Mouse (Mus musculus): Measurements from ENCODE around the gene Arhgap24. TPM values are rescaled to one million over a fixed set of nuclear protein-coding genes. Genes with fewer than 3 reads are reported as not detected.

The Arhgap24 gene
- polyA plus RNA-seq, 1 experiment from 2014 or later, result 11.3 TPM

DNA sequence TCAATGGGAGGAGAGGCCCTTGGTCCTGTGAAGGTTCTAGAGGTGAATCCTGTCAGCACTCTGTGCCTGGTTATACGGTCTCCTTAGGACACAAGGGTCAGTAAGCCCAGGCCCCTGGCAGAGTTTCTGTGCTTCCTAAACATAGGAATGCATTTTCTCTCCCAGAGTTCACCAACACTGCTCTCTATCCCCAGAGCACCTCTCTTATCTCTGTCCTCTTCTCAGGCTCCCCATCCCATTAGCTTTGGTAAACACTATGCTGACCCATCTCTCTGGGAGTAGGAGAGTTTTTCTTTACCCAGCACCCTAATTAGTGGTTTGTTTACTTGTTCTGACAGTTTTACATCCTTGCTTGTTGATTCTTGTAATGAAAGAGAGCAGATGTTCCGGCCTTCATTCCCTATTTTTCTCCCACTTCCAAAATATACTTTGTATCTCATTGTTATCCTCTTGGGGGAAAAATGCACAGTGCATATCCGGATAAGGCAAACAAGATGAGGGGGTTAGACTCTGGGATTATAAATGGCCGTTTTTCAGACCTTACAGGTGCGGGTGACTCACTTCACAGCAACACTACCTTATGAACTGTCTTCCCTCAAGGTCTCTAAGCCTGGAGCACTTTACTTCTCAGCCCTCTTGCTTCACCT, 270.6 kb downstream of the Arhgap24 start:
- no peak overlapping the region for H3K27ac ChIP-seq (ENCODE audit: low read length)
- no peak for ATAC-seq
- no peak overlapping the region for H3K4me3 ChIP-seq (ENCODE audit: low read length)
- no peaks in the 10 kb centered on the region for H3K9me3 ChIP-seq (ENCODE audit: control insufficient read depth, low read length)
- H3K4me1 ChIP-seq (ENCODE audit: control insufficient read depth, insufficient read depth, low read length), result peaks cover 13% of the 10 kb centered on the region
- H3K27me3 ChIP-seq (replicated peaks; ENCODE audit: control insufficient read depth, insufficient read depth, low read length), result no peaks in the 10 kb centered on the region
- no peak overlapping the region for H3K9ac ChIP-seq (ENCODE audit: low read depth, low read length)
- no peak overlapping the region for H3K4me2 ChIP-seq (ENCODE audit: low read depth, low read length)
- no peaks in the 10 kb centered on the region for H3K36me3 ChIP-seq (ENCODE audit: control insufficient read depth, insufficient read depth, low read length)
- 24% methylated on average over 5 of the region's 5 CpGs for WGBS

DNA sequence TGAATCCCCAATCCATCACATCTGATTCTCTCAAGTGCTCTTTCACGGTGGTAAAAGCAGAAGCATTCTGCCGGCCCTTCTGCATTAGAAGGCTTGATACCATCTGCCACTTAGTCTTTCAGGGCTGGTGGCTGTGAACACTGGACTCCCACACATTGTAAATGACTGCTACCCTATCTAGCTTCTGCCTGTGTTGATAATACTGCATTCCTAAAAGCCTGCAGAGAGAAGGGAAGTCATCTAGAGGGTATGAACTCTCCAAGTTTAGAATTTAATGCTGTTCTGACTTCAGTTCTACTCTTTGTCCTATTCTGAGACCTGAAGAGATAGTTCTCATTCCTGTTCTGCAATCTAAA, 271.1 kb downstream of the Arhgap24 start:
- no peak overlapping the region for H3K27ac ChIP-seq (ENCODE audit: low read length)
- ATAC-seq, result no peak
- no peaks in the 10 kb centered on the region for H3K9me3 ChIP-seq (ENCODE audit: control insufficient read depth, low read length)
- H3K4me1 ChIP-seq (ENCODE audit: control insufficient read depth, insufficient read depth, low read length), result peaks cover 13% of the 10 kb centered on the region
- no peak overlapping the region for H3K9ac ChIP-seq (ENCODE audit: low read depth, low read length)
- H3K36me3 ChIP-seq (ENCODE audit: control insufficient read depth, insufficient read depth, low read length), result no peaks in the 10 kb centered on the region
- no peak overlapping the region for H3K4me3 ChIP-seq (ENCODE audit: low read length)
- 12% methylated on average over 2 of the region's 2 CpGs for WGBS
- H3K4me2 ChIP-seq (ENCODE audit: low read depth, low read length), result no peak overlapping the region
- H3K27me3 ChIP-seq (replicated peaks; ENCODE audit: control insufficient read depth, insufficient read depth, low read length), result no peaks in the 10 kb centered on the region

DNA sequence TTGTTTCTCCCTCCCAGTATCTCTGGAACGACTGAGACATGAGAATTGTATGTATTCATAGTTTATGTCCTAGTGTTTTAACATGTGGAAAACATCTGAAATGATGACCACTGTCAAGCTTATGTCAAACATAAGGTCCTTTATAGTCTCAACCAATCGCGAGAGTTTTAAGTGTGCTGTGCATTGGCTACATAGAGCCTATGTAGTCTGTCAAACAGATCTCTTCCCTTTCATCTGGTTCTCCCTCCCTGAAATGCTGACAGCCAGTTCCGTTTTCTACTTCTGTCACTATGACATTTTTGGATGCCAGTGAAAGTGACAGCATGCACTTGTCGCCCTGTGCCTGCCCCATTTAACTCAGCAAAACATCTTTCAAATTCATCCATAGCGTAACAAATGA, 275.8 kb downstream of the Arhgap24 start:
- H3K36me3 ChIP-seq (ENCODE audit: control insufficient read depth, insufficient read depth, low read length), result no peaks in the 10 kb centered on the region
- H3K9ac ChIP-seq (ENCODE audit: low read depth, low read length), result no peak overlapping the region
- H3K4me1 ChIP-seq (ENCODE audit: control insufficient read depth, insufficient read depth, low read length), result peaks cover 2% of the 10 kb centered on the region; the same call in 1 of the 2 replicates
- no peak overlapping the region for H3K27ac ChIP-seq (ENCODE audit: low read length)
- 65% methylated on average over 6 of the region's 6 CpGs for WGBS
- no peaks in the 10 kb centered on the region for H3K9me3 ChIP-seq (ENCODE audit: control insufficient read depth, low read length)
- H3K4me2 ChIP-seq (ENCODE audit: low read depth, low read length), result no peak overlapping the region
- H3K27me3 ChIP-seq (replicated peaks; ENCODE audit: control insufficient read depth, insufficient read depth, low read length), result no peaks in the 10 kb centered on the region
- H3K4me3 ChIP-seq (ENCODE audit: low read length), result no peak overlapping the region
- no peak for ATAC-seq

DNA sequence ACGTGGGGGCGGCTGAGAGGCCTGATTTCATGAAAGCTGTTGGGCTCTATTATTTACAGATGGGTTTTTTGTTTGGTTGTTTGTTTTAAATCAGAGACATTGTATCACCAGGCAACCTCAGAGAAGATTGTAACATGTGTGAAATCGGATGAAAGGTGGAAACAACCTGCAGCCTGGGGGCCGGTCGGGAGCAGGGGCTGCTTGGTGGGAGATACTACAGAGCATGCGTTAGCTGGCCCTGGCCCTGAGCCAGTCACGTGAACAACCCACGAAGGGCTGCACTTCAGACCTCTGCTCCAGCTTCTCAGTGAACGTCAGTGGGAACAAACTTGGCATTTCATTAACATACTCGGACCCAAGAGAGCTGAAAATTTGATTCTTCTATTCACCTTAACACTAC, 284.5 kb downstream of the Arhgap24 start:
- WGBS, result 80% methylated on average over 10 of the region's 10 CpGs
- H3K4me3 ChIP-seq (ENCODE audit: low read length), result no peak overlapping the region
- no peak for ATAC-seq

DNA sequence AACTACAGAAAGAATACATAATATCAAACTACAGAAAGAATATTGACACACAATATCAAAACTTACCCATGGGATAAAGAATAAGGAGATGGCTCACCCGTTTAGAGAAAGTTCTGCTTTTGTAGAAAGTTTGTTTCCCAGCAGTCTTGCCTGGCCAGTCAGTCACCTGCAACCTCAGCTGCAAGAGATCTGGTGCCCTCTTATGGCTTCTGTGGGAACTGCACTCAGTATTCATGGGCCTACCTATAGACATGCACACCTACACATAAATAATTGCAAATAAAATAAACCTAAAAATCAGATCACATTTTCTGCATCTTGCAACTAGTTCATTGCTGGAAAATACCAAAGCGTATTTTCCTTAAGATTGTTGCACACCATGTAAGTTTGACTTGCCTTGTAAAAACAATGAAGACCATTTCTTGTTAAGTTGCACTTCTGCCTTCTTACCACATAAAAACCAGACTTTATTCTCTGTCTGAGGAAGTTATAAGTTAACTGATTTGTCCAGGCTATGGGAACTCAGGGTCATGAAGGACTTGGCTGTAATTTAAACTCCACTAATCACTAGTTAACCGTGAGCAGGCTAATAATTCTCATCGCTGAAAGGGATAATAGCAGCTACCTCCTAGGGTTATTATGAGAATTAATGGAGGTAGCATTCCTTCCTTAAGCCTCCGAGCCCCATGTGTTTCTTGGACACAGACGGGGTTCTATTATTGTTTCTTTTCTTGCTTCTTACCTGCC, 285.3 kb downstream of the Arhgap24 start:
- 85% methylated on average over 6 of the region's 6 CpGs for WGBS
- H3K4me1 ChIP-seq (ENCODE audit: control insufficient read depth, insufficient read depth, low read length), result peaks cover 10% of the 10 kb centered on the region
- no peaks in the 10 kb centered on the region for H3K36me3 ChIP-seq (ENCODE audit: control insufficient read depth, insufficient read depth, low read length)
- H3K9ac ChIP-seq (ENCODE audit: low read depth, low read length), result no peak overlapping the region
- ATAC-seq, result no peak
- H3K4me2 ChIP-seq (ENCODE audit: low read depth, low read length), result no peak overlapping the region
- no peak overlapping the region for H3K4me3 ChIP-seq (ENCODE audit: low read length)
- H3K27ac ChIP-seq (ENCODE audit: low read length), result no peak overlapping the region
- no peaks in the 10 kb centered on the region for H3K9me3 ChIP-seq (ENCODE audit: control insufficient read depth, low read length)
- no peaks in the 10 kb centered on the region for H3K27me3 ChIP-seq (replicated peaks; ENCODE audit: control insufficient read depth, insufficient read depth, low read length)

More for the DNA sequence above, 284.5 kb downstream of the Arhgap24 start:
- Histone ChIP-seq H3K9ac (ENCODE audit: low read depth, low read length) (no peak overlapping the region), H3K36me3 (ENCODE audit: control insufficient read depth, insufficient read depth, low read length) (no peaks in the 10 kb centered on the region), H3K4me1 (ENCODE audit: control insufficient read depth, insufficient read depth, low read length) (peaks cover 10% of the 10 kb centered on the region), H3K27me3 (replicated peaks; ENCODE audit: control insufficient read depth, insufficient read depth, low read length) (no peaks in the 10 kb centered on the region), H3K4me2 (ENCODE audit: low read depth, low read length) (no peak overlapping the region), H3K27ac (ENCODE audit: low read length) (no peak overlapping the region), H3K9me3 (ENCODE audit: control insufficient read depth, low read length) (no peaks in the 10 kb centered on the region)

DNA sequence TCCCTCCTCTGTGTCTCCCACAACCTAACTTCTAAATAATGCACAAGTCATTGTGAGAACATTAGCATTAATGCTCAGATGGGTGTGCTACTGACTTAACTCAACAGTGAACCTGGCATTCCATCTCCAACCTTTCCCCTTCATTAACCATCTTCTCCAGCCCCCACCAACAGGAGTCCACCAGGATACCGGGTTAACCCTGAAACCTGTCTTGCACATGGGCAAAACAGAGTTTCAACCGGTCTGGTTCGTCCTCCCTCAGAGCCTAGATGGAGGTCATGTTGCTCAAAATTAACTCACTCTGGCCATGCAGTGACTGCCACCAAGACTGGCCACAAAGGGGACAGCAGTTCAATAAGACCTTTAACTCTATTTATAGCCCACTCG, 285.9 kb downstream of the Arhgap24 start:
- ATAC-seq, result no peak
- H3K4me1 ChIP-seq (ENCODE audit: control insufficient read depth, insufficient read depth, low read length), result peaks cover 10% of the 10 kb centered on the region
- H3K9ac ChIP-seq (ENCODE audit: low read depth, low read length), result no peak overlapping the region
- no peaks in the 10 kb centered on the region for H3K27me3 ChIP-seq (replicated peaks; ENCODE audit: control insufficient read depth, insufficient read depth, low read length)
- H3K9me3 ChIP-seq (ENCODE audit: control insufficient read depth, low read length), result no peaks in the 10 kb centered on the region
- H3K4me2 ChIP-seq (ENCODE audit: low read depth, low read length), result no peak overlapping the region
- no peak overlapping the region for H3K27ac ChIP-seq (ENCODE audit: low read length)
- H3K36me3 ChIP-seq (ENCODE audit: control insufficient read depth, insufficient read depth, low read length), result no peaks in the 10 kb centered on the region
- H3K4me3 ChIP-seq (ENCODE audit: low read length), result no peak overlapping the region
- 86% methylated on average over 4 of the region's 4 CpGs for WGBS

DNA sequence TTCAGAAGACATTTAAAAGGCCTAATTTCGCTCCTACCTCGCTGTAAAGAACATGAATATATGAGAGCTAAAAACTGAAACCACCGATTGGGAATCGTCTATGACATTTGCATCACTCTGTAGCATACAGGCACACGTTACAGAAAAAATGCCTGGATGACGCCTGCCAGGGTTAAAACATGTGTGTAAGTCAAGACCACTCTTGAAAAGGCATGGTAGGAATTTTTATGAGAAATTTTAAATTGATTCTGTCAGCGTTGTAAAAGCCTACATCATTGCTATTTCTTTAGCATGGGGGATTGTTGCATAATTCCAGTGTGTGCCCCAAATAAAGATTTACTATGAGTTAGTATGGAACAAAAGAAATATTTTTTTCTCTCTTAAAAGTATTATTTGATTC, 286.6 kb downstream of the Arhgap24 start:
- no peak for ATAC-seq
- Histone ChIP-seq H3K4me2 (ENCODE audit: low read depth, low read length) (no peak overlapping the region), H3K4me1 (ENCODE audit: control insufficient read depth, insufficient read depth, low read length) (peaks cover 10% of the 10 kb centered on the region), H3K36me3 (ENCODE audit: control insufficient read depth, insufficient read depth, low read length) (no peaks in the 10 kb centered on the region), H3K27me3 (replicated peaks; ENCODE audit: control insufficient read depth, insufficient read depth, low read length) (no peaks in the 10 kb centered on the region), H3K4me3 (ENCODE audit: low read length) (no peak overlapping the region), H3K9ac (ENCODE audit: low read depth, low read length) (no peak overlapping the region), H3K9me3 (ENCODE audit: control insufficient read depth, low read length) (no peaks in the 10 kb centered on the region), H3K27ac (ENCODE audit: low read length) (no peak overlapping the region)
- WGBS, result 66% methylated on average over 7 of the region's 7 CpGs

DNA sequence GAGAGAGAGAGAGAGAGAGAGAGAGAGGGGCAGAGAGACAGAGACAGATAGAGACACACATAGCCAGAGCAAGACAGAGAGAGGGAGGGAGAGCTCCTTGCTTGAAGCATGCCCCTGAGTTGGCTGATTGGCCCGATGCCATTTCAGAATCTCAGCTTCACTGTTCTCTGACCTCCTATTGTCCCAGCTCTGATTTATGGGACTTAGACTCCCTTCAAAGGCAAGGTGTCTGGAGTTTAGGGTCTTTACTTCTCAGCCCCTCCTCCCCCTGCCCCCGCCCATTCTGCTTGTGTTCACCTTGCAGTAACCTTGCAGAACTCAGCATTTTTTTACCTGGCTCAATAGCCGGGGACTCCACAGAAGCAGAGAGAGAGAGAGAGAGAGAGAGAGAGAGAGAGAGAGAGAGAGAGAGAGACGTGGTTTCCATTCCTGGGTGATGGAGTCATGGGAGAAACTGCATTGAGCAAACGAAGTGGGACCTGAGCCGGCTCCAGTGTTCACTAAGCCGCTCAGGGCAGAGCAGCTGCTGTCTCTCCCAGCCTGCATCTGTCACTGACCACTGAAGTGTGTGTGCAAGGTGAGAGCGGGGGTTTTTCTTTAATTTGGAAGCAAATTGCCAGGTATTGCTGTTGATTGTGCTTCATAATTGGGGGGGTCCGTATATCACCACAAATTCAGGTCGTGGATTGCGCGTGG, 287.3 kb downstream of the Arhgap24 start:
- Histone ChIP-seq H3K4me1 (ENCODE audit: control insufficient read depth, insufficient read depth, low read length) (peaks cover 10% of the 10 kb centered on the region), H3K27ac (ENCODE audit: low read length) (no peak overlapping the region; the same call in 1 of the 2 replicates), H3K9me3 (ENCODE audit: control insufficient read depth, low read length) (no peaks in the 10 kb centered on the region), H3K4me2 (ENCODE audit: low read depth, low read length) (0 out of 2 replicates have a peak overlapping the region, but pooled peaks have one; percentile 9), H3K36me3 (ENCODE audit: control insufficient read depth, insufficient read depth, low read length) (no peaks in the 10 kb centered on the region), H3K9ac (ENCODE audit: low read depth, low read length) (no peak overlapping the region), H3K27me3 (replicated peaks; ENCODE audit: control insufficient read depth, insufficient read depth, low read length) (no peaks in the 10 kb centered on the region), H3K4me3 (ENCODE audit: low read length) (no peak overlapping the region)
- ATAC-seq, result peak; percentile 79
- 29% methylated on average over 12 of the region's 12 CpGs for whole genome bisulfite sequencing

DNA sequence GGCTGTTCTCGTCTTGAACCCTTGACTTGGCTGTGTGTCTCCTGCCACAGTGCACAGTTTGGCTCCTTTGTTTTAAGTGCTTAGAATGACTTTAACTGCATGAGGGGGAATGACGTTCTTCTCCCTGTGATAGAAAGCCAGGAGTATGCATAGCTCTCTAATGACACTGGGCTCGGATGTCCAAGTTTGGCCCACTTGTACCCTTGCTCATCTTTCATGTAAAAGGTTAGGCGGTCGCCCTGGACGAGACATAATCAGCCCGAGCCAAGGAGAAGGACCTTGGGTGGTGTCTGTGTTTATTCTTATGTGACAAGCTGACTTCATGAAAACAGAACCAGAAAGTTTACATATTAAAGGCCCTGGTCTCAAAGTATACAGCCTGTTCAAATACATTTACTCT, 289.4 kb downstream of the Arhgap24 start:
- Histone ChIP-seq H3K27me3 (replicated peaks; ENCODE audit: control insufficient read depth, insufficient read depth, low read length) (no peaks in the 10 kb centered on the region), H3K27ac (ENCODE audit: low read length) (no peak overlapping the region), H3K4me1 (ENCODE audit: control insufficient read depth, insufficient read depth, low read length) (peaks cover 10% of the 10 kb centered on the region), H3K9me3 (ENCODE audit: control insufficient read depth, low read length) (no peaks in the 10 kb centered on the region), H3K36me3 (ENCODE audit: control insufficient read depth, insufficient read depth, low read length) (no peaks in the 10 kb centered on the region), H3K4me2 (ENCODE audit: low read depth, low read length) (no peak overlapping the region), H3K9ac (ENCODE audit: low read depth, low read length) (no peak overlapping the region), H3K4me3 (ENCODE audit: low read length) (no peak overlapping the region)
- WGBS, result 41% methylated on average over 7 of the region's 7 CpGs
- ATAC-seq, result no peak
